Mouse (Mus musculus): ENCODE results near the gene Otud4. TPM values are rescaled to one million over a fixed set of nuclear protein-coding genes. Genes with fewer than 3 reads are reported as not detected.
"Not testable (repeated sequence)": the region's sequence is repeated elsewhere in the genome, so short reads cannot be mapped to it uniquely, and the experiment has no call there.

Gene Otud4
- 47.6 and 50.4 TPM in 2 replicates for total RNA-seq (2021)
- long read RNA-seq, experiment 1, full-length matches to known transcripts, result 1 of 4 reads
- long read RNA-seq, experiment 1, partial matches to known transcripts, result 0 of 4 reads
- long read RNA-seq, experiment 1, other reads (novel, unspliced or antisense), result 3 of 4 reads
- long read RNA-seq, experiment 2, full-length matches to known transcripts, result 6 of 11 reads
- long read RNA-seq, experiment 2, partial matches to known transcripts, result 2 of 11 reads
- long read RNA-seq, experiment 2, other reads (novel, unspliced or antisense), result 3 of 11 reads

- peak; percentile 74 for DNase-seq
Observed at GRCm38 (mm10) chr8:79639586-79640451, at the start of gene Otud4. Gene Otud4 (plus strand): TSS chr8:79639618.

GRCm38 (mm10) chr8:79600962-79601361 lies 38.5 kb upstream of the Otud4 start:
- no peak for DNase-seq

DNA sequence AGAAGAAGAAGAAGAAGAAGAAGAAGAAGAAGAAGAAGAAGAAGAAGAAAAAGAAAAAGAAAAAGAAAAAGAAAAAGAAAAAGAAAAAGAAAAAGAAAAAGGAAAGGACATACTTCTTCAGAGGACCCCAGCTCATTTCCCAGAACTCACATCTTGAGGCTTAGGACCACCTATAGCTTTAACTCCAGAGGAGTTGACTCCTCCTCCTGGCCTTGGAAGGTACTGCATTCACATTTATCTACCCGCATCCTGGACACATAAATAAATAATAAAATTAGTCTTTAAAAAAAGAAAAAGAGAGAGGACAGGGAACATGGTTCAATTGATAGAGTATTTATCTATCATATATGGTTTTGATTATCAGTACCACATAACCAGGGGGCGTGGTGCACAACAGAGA lies 36.2 kb upstream of the Otud4 start:
- not testable (repeated sequence) for DNase-seq

GRCm38 (mm10) chr8:79606225-79606624 lies 33.2 kb upstream of the Otud4 start:
- no peak for DNase-seq

- no peak for DNase-seq
Observed at GRCm38 (mm10) chr8:79606751-79607300, 32.6 kb upstream of the Otud4 start.

DNA sequence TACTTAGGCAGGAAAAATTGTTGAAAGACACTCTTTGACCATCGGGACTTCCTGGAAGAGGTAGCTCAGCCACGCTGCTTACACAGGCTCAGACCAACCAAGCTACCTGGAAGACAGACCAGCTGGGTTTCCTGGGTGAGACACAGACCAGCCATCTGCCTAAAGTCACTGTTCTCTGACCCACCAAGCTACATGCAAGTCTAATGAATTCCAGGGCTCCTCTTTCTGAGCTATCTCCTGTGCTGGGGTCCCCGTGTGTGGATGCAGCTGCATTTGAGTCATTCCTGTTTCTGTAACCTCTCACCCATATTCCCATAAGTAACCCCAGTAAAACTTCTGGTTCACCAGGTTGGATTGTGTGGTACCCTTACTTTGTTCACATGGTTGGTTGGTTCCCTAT lies 30.7 kb upstream of the Otud4 start:
- DNase-seq, result no peak

DNA sequence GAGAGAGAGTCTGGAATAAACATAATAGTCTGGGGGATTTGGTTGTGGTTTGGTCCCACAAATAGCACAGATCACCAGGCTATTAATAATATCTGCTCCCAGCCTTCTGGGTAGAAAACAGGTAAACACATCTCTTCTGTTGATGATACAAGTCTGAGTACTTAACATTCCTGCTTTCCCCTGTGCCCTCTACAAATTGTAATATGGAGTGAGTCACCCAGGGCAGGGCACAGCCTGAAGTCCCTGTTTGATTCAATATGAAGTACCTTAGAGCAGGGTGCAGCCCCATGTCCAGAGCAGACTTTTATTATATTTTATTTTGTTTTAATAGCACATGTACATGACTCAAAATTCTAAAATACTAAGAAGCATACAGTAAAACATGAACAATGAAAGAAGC lies 29.1 kb upstream of the Otud4 start:
- no peak for DNase-seq

DNA sequence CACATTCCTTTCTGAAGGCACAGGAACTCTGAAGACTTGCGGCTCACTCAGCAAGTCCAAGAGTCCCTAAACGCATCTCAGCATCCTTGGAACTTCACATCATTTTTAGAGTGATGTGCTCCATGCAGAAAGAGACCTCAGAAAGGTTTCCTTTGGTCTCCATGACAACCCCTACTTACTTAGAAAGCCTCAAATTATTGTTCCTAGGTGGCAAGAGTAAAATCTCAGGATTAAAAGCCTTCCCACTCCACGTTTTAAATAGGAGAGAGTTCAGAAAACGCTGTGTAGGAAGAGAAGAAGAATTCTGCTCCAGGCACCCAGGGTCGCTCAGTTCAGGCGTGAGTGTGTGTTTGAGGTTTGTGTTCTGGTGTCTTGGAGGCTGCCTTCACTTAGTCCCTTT lies 27.1 kb upstream of the Otud4 start:
- no peak for DNase-seq

DNA sequence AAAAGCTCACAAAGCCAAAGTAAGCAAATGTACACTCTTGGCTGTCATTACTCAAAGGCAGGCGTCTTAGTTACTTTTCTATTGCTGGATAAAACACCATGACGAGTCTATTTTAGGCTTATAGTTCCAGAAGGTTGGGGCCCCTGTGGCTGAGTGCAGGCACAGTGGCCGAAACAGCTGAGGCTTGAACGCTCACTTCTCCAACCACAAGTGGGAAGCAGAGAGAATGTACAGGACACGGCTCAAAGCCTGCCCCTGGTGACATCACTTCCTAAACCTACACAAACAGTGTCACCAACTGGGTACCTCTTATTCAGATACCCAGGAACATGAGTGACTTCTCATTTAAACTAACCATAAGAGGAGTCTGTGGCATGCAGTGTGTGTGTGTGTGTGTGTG lies 26.5 kb upstream of the Otud4 start:
- DNase-seq, result no peak

GRCm38 (mm10) chr8:79615741-79616350 lies 23.6 kb upstream of the Otud4 start:
- no peak for DNase-seq

- DNase-seq, result no peak
Observed at GRCm38 (mm10) chr8:79618906-79619305, 20.5 kb upstream of the Otud4 start.

DNA sequence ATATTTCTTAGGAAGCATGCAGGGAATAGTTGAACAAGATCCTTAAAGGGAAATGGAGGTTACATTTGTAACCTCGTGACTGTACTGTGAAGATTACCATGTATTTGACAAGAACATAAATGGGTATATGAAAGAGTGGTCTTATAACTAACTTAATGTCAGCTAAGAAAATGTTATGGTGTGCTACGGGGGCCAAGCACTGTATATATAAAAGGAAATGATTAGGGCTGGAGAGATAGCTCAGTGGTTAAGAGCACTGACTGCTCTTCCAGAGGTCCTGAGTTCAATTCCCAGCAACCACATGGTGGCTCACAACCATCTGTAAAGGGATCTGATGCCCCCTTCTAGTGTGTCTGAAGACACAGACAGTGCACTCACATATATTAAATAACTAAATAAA lies 20.1 kb upstream of the Otud4 start:
- DNase-seq, result no peak

GRCm38 (mm10) chr8:79620000-79620399 lies 19.4 kb upstream of the Otud4 start:
- no peak for DNase-seq

DNA sequence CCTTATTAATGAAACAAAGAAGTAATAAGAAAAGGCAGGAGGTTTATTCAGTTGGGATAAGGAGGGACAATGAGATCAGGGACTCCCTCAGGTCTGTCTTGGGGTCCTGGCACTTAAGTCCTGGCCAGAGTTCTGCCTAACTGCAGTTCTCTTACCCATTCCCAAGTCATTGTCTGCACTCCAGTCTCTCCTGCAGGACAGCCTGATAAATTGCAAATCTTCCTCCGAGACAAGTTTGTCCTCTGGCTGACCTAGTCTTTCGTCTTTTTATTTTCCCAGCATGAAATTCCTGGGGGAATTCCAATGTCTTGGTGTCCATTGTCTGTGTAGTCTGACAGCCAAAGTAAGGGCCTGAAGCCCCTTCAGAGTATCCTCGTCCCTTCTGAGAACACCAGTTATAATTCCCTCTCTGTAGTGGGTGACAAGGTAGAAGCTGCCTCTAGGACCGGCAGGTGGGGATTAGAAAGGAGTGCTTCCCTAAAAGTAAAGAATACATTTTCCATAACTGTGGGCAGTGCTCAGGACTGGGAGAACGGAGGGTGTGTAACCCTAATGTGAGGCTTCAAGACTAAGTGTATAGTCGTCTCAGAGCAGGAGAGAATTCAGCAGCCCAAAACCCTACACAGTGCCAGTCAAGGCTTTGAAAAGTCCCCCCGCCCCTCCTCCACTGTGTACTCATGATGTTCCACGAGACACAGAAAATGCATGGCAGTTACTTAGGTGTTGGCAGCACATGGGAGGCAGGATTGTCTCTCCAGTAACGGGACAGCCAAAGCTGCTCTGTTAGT lies 18.7 kb upstream of the Otud4 start:
- DNase-seq, result no peak

GRCm38 (mm10) chr8:79622346-79622745 lies 17.1 kb upstream of the Otud4 start:
- DNase-seq, result no peak

GRCm38 (mm10) chr8:79623351-79623750 lies 16.1 kb upstream of the Otud4 start:
- no peak for DNase-seq

- no peak for DNase-seq
Observed at GRCm38 (mm10) chr8:79624416-79624815, 15.0 kb upstream of the Otud4 start.

DNA sequence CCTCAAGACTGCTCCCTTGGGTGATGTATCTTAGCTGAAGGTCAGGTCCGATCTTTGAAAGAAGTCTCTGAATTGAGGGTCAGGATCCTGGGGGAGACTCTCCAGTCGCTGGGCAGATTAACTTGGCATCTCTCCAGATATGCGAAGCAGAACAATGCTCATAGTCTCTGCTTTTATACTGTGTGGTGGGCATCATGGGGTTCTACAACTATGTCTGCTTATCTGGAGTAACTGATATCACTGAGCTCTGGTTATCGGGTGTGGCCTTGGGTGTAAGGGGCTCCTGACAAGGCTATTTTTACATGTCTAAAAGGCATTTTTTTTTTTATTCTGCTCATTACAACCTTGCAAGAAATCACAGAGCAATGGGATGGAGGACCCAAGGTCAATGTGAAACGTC lies 13.2 kb upstream of the Otud4 start:
- DNase-seq, result no peak

- no peak for DNase-seq
Observed at GRCm38 (mm10) chr8:79635491-79635890, 3.9 kb upstream of the Otud4 start.

GRCm38 (mm10) chr8:79636151-79636550 lies 3.3 kb upstream of the Otud4 start:
- DNase-seq, result no peak

DNA sequence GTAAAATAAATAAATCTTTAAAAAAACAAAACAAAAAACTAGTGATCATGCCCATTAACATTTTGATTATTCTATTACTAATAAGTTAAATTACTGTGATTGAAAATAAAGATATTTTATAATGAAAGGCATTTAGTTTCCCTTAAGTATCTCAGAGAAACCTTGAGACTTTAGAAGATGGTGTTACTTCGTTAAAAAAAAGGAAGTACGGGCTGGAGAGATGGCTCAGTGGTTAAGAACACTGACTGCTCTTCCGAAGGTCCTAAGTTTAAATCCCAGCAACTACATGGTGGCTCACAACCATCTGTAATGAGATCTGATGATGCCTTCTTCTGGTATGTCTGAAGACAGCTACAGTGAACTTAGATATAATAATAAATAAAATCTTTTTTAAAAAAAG lies 2.2 kb upstream of the Otud4 start:
- DNase-seq, result no peak

Data from adrenal gland, postnatal 14 days (tissue).